Mouse (Mus musculus): ENCODE measurements at regions not wholly inside any gene's neighbourhood (a gene's known extent, or its start where the extent isn't known, plus 50 kb on each side); places are given as distances from the start of the nearest gene placed in this dataset.

DNA sequence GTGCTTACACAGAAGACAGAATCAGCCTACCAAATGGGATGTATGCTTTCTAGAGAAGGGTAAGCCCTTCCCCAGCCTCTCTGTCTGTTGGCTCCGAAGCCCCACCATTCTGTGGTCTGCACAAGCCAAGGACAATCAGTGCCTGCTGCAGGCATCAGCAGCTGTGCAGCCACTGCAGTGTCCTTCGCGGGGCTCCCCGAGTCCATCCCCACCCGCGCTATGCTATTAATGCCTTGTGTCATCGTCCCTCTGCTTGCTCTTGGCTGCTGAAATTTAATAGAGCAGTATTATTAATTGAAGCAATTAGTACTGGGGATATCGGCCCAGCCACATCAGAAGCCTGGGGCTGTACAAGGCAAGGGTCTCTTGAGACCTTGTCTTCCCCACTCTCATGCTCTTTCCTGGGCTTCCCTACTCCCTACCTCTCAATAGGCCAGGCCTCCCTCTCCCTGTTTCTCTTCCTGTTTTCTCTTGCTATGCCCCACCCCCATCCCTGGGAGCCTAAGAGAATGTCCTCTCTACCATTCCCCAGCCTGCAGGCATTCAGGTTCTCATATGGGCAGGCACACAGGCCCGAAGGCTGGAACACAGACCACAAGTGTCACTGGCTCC lies 65.4 kb upstream of the Calm2 start:
- no peaks in the 10 kb centered on the region for H3K9me3 ChIP-seq (ENCODE audit: control insufficient read depth, low read length)
- H3K9ac ChIP-seq (ENCODE audit: low read length): no peak overlapping the region
- 61% methylated on average over 9 of the region's 9 CpGs for WGBS
- DNase-seq (ENCODE audit: low spot score) (peak; percentile 55), ATAC-seq (replicated peaks; ENCODE audit: low FRiP score, low TSS enrichment, low read depth) (no peak)
- no peak overlapping the region for H3K4me2 ChIP-seq (ENCODE audit: low read length)
- H3K4me1 ChIP-seq (replicated peaks; ENCODE audit: control insufficient read depth, insufficient read depth, low read length): peaks cover 8% of the 10 kb centered on the region; the same call in 1 of the 2 replicates
- H3K4me3 ChIP-seq (ENCODE audit: low read depth, low read length): no peak overlapping the region
- no peaks in the 10 kb centered on the region for H3K36me3 ChIP-seq (ENCODE audit: control insufficient read depth, insufficient read depth, low read length)
- H3K27ac ChIP-seq (ENCODE audit: low read depth): 0 out of 2 replicates have a peak overlapping the region, but pooled peaks have one; percentile 30
- no peaks in the 10 kb centered on the region for H3K27me3 ChIP-seq (replicated peaks; ENCODE audit: control insufficient read depth, insufficient read depth, low read length)

DNA sequence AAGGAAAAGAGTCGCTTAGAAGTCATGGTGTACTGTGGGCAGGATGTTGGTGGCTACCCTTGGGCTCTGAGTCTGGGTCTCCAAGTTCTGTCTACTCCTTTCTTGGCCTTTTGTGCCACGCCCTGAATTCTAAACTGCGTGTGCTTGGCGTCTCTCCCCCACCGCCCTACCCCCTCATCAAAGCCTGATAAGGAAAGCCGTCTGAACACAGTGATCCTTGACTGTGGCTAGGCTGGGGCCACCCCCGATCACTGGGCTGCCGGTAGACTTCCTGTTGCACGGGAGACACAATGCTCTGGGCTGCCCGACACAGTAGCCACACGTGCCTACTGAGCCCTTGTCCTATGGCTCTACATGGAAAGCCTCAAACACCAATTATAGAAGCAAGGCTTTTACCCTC lies 67.1 kb upstream of the Calm2 start:
- Histone ChIP-seq H3K9me3 (ENCODE audit: control insufficient read depth, low read length) (no peaks in the 10 kb centered on the region), H3K27ac (ENCODE audit: low read depth) (no peak overlapping the region; the same call in 1 of the 2 replicates), H3K36me3 (ENCODE audit: control insufficient read depth, insufficient read depth, low read length) (no peaks in the 10 kb centered on the region), H3K27me3 (replicated peaks; ENCODE audit: control insufficient read depth, insufficient read depth, low read length) (no peaks in the 10 kb centered on the region), H3K9ac (ENCODE audit: low read length) (no peak overlapping the region), H3K4me3 (ENCODE audit: low read depth, low read length) (no peak overlapping the region), H3K4me2 (ENCODE audit: low read length) (no peak overlapping the region), H3K4me1 (replicated peaks; ENCODE audit: control insufficient read depth, insufficient read depth, low read length) (peaks cover 11% of the 10 kb centered on the region; the same call in 1 of the 2 replicates)
- ATAC-seq (replicated peaks; ENCODE audit: low FRiP score, low TSS enrichment, low read depth) (peak; percentile 59; the same call in 1 of the 2 replicates), DNase-seq (ENCODE audit: low spot score) (no peak)
- WGBS: 24% methylated on average over 11 of the region's 11 CpGs

DNA sequence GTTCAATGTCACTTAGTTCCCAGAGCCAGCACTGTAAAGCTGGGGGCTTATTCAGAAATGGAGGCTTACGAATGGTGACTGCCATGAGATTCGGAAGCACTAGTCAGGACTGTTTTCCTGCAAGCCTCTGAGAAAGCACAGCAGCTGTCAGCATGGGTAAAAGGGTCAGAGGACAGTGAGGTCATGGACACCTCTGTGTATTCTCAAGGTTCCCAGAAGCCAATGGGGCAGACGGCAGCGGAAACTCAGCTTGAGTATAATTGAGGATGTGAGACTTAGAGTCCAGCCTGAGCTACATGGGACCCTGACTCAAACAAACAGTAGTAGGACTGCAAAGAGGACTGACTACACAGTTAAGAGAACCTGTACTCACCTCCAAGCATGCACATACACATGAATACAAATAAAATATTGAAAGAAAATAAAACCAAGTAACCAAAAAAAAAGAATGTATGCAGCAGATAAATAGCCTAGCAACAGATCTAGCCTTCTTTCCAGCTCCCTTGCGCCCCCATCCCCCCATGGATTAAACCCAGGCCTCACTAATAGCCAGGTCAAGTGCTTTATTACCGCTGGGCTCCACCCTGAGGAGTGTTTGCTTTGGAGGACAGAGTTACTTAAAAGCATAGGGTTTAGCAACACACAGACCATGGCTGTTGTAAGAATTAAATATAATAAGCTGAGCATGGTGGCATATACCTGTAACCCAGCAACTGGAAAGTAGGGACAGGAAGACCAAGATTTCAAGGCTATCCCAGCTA lies 67.8 kb upstream of the Calm2 start:
- H3K4me3 ChIP-seq (ENCODE audit: low read depth, low read length): no peak overlapping the region
- H3K9me3 ChIP-seq (ENCODE audit: control insufficient read depth, low read length): no peaks in the 10 kb centered on the region
- DNase-seq (ENCODE audit: low spot score): no peak
- H3K9ac ChIP-seq (ENCODE audit: low read length): no peak overlapping the region
- ATAC-seq (replicated peaks; ENCODE audit: low FRiP score, low TSS enrichment, low read depth): 0 out of 2 replicates have a peak, but pooled peaks have one; percentile 38
- H3K27me3 ChIP-seq (replicated peaks; ENCODE audit: control insufficient read depth, insufficient read depth, low read length): no peaks in the 10 kb centered on the region
- peaks cover 11% of the 10 kb centered on the region; the same call in 1 of the 2 replicates for H3K4me1 ChIP-seq (replicated peaks; ENCODE audit: control insufficient read depth, insufficient read depth, low read length)
- H3K36me3 ChIP-seq (ENCODE audit: control insufficient read depth, insufficient read depth, low read length): no peaks in the 10 kb centered on the region
- H3K27ac ChIP-seq (ENCODE audit: low read depth): peak overlapping the region; percentile 16; the same call in 1 of the 2 replicates
- no peak overlapping the region for H3K4me2 ChIP-seq (ENCODE audit: low read length)
- WGBS: 26% methylated on average over 6 of the region's 6 CpGs

DNA sequence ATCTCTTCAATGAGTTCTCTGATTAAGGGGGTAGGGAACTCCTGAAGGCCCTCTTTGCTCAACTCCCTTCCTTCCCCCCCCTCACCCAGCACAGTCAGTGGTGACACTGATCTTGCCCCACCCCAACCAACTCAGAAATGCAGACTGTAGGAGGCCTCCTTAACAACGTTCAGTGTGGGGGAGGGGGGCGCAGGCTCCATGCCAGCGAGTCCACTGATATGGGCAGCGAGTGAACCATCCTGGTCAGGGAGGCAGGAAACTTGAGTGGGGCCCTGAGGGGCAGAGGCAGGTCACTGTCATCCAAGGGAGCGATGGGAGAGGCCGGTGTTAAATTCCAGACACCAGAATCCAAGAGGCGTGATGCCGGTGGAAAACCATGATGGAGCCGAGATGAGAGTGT lies 70.5 kb upstream of the Calm2 start:
- Histone ChIP-seq H3K4me2 (ENCODE audit: low read length) (no peak overlapping the region), H3K9ac (ENCODE audit: low read length) (no peak overlapping the region), H3K4me1 (replicated peaks; ENCODE audit: control insufficient read depth, insufficient read depth, low read length) (peaks cover 22% of the 10 kb centered on the region), H3K36me3 (ENCODE audit: control insufficient read depth, insufficient read depth, low read length) (no peaks in the 10 kb centered on the region), H3K27ac (ENCODE audit: low read depth) (no peak overlapping the region), H3K4me3 (ENCODE audit: low read depth, low read length) (no peak overlapping the region), H3K27me3 (replicated peaks; ENCODE audit: control insufficient read depth, insufficient read depth, low read length) (no peaks in the 10 kb centered on the region), H3K9me3 (ENCODE audit: control insufficient read depth, low read length) (no peaks in the 10 kb centered on the region)
- DNase-seq (ENCODE audit: low spot score): no peak
- ATAC-seq (replicated peaks; ENCODE audit: low FRiP score, low TSS enrichment, low read depth): no peak
- 34% methylated on average over 9 of the region's 9 CpGs for WGBS

DNA sequence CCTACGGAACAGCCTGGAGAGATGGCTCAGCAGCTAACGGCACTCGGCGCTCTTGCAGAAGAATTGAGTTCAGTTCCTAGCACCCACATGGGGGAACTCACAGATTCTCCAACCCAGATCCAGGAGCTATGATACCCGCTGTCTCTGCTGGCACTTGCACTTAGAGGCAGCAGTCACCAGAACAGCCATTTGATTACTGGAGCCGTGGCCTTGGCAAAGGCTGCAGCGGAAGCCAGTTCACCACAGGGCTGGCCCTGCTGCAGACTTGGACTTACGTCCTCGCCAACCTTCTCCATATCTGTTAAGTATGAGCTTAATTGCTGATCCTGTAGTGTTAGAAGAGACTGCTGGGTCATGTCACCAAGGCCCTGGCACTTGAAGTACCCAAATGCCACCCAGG lies 72.7 kb upstream of the Calm2 start:
- no peaks in the 10 kb centered on the region for H3K36me3 ChIP-seq (ENCODE audit: control insufficient read depth, insufficient read depth, low read length)
- no peak for DNase-seq (ENCODE audit: low spot score)
- H3K27ac ChIP-seq (ENCODE audit: low read depth): no peak overlapping the region
- peaks cover 24% of the 10 kb centered on the region for H3K4me1 ChIP-seq (replicated peaks; ENCODE audit: control insufficient read depth, insufficient read depth, low read length)
- H3K9me3 ChIP-seq (ENCODE audit: control insufficient read depth, low read length): no peaks in the 10 kb centered on the region
- H3K9ac ChIP-seq (ENCODE audit: low read length): no peak overlapping the region
- no peak overlapping the region for H3K4me3 ChIP-seq (ENCODE audit: low read depth, low read length)
- 92% methylated on average over 9 of the region's 9 CpGs for WGBS
- no peak for ATAC-seq (replicated peaks; ENCODE audit: low FRiP score, low TSS enrichment, low read depth)
- H3K4me2 ChIP-seq (ENCODE audit: low read length): no peak overlapping the region
- no peaks in the 10 kb centered on the region for H3K27me3 ChIP-seq (replicated peaks; ENCODE audit: control insufficient read depth, insufficient read depth, low read length)

DNA sequence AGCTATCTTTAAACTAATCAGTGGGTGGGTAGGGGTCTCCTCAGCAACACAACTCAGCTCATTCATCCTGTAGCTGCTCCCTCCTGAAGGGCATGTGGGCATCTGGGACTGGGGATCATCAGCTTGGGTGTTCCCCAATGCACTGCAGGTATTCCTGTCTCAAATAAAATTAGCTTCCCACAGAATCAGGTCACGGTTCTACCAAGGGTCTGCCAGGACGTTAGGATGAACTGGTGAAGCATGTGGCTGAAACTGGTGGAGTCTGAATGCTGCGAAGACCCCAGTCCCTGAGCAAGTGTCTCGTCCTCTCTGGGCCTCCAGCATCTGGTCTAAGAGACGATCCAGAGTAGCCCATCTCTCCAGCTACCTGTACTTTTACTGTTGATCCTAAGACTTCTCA lies 74.1 kb upstream of the Calm2 start:
- Histone ChIP-seq H3K9ac (ENCODE audit: low read length) (no peak overlapping the region), H3K9me3 (ENCODE audit: control insufficient read depth, low read length) (no peaks in the 10 kb centered on the region), H3K4me1 (replicated peaks; ENCODE audit: control insufficient read depth, insufficient read depth, low read length) (peaks cover 24% of the 10 kb centered on the region), H3K36me3 (ENCODE audit: control insufficient read depth, insufficient read depth, low read length) (no peaks in the 10 kb centered on the region), H3K27ac (ENCODE audit: low read depth) (no peak overlapping the region), H3K4me3 (ENCODE audit: low read depth, low read length) (no peak overlapping the region), H3K27me3 (replicated peaks; ENCODE audit: control insufficient read depth, insufficient read depth, low read length) (no peaks in the 10 kb centered on the region), H3K4me2 (ENCODE audit: low read length) (no peak overlapping the region)
- ATAC-seq (replicated peaks; ENCODE audit: low FRiP score, low TSS enrichment, low read depth): no peak
- WGBS: 87% methylated on average over 5 of the region's 5 CpGs
- no peak for DNase-seq (ENCODE audit: low spot score)

DNA sequence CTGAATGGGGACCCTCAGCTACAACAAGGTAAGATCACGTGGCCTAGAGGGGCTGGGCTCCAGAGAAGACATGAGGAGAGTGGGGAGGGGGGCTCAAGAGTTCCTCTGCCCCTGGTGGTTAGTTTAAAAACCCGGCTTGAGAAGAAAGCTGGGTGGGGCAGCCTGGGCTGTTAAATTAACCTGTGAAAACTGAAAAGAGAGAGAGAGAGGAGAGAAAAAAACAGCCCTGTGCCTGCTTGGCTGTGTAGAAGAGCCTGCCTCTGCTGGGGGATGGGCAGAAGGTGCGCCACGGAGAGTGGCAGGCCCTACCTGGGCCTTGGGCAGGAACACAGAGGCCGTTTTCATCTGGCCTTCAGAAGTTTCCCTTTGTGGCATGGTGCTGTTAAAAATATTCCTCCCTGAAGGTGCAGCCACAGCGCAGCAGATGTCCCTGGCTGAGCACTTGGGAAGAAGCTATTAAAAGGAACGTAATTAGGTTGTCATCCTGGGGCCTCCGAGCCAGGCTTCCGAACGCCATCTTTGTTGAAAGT lies 75.0 kb upstream of the Calm2 start:
- Histone ChIP-seq H3K9ac (ENCODE audit: low read length) (no peak overlapping the region; the same call in 1 of the 2 replicates), H3K36me3 (ENCODE audit: control insufficient read depth, insufficient read depth, low read length) (no peaks in the 10 kb centered on the region), H3K9me3 (ENCODE audit: control insufficient read depth, low read length) (no peaks in the 10 kb centered on the region), H3K4me1 (replicated peaks; ENCODE audit: control insufficient read depth, insufficient read depth, low read length) (peaks cover 24% of the 10 kb centered on the region), H3K4me2 (ENCODE audit: low read length) (no peak overlapping the region), H3K27me3 (replicated peaks; ENCODE audit: control insufficient read depth, insufficient read depth, low read length) (no peaks in the 10 kb centered on the region), H3K4me3 (ENCODE audit: low read depth, low read length) (no peak overlapping the region), H3K27ac (ENCODE audit: low read depth) (peak overlapping the region; percentile 51; the same call in 1 of the 2 replicates)
- ATAC-seq (replicated peaks; ENCODE audit: low FRiP score, low TSS enrichment, low read depth) (peak; percentile 34; the same call in 1 of the 2 replicates), DNase-seq (ENCODE audit: low spot score) (no peak)
- 27% methylated on average over 10 of the region's 10 CpGs for WGBS

DNA sequence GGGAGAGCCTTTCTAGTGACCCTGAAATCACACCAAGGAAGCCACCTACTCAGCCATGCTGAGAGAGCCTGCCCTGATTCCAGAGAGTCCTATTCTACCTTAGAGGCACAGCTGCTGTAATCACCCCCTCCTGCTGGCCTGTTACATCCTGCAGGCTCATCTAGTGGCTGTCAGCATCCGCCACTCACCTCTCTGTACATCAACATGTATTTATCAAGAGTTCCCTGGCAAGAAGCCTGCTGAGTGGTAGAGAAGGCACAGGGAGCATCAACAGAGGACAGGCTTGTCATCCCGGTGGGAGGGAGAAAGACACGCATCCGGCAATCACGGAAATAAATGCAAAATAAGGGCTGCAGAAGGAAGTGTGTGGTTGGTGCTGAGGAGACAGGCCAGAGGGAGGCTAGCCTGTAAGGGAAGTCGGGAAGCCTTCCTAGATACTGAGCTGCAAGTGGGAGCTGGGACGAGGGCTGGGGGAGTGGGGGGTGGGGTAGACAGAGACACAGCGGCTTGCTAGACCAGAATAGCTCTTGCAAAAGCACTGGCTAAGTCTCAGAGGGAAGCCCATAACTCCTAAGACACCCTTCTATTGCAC lies 75.9 kb upstream of the Calm2 start:
- DNase-seq (ENCODE audit: low spot score) (no peak), ATAC-seq (replicated peaks; ENCODE audit: low FRiP score, low TSS enrichment, low read depth) (peak; percentile 36; the same call in 1 of the 2 replicates)
- H3K4me1 ChIP-seq (replicated peaks; ENCODE audit: control insufficient read depth, insufficient read depth, low read length): peaks cover 19% of the 10 kb centered on the region
- peak overlapping the region; percentile 51; the same call in 1 of the 2 replicates for H3K27ac ChIP-seq (ENCODE audit: low read depth)
- H3K9ac ChIP-seq (ENCODE audit: low read length): no peak overlapping the region
- WGBS: 15% methylated on average over 8 of the region's 8 CpGs
- H3K36me3 ChIP-seq (ENCODE audit: control insufficient read depth, insufficient read depth, low read length): no peaks in the 10 kb centered on the region
- H3K27me3 ChIP-seq (replicated peaks; ENCODE audit: control insufficient read depth, insufficient read depth, low read length): no peaks in the 10 kb centered on the region
- H3K4me2 ChIP-seq (ENCODE audit: low read length): no peak overlapping the region; the same call in 1 of the 2 replicates
- no peak overlapping the region for H3K4me3 ChIP-seq (ENCODE audit: low read depth, low read length)
- no peaks in the 10 kb centered on the region for H3K9me3 ChIP-seq (ENCODE audit: control insufficient read depth, low read length)
